Mouse (Mus musculus): ENCODE data around the gene Uhrf2.

GRCm38 (mm10) chr19:30054218-30054617, 23.9 kb downstream of the Uhrf2 start:
- TF ChIP-seq CTCF (IDR thresholded peaks at IDR 0.05; ENCODE audit: borderline replicate concordance, insufficient read depth, low read length) (no peak), POLR2A (IDR thresholded peaks at IDR 0.05; ENCODE audit: low read depth, low read length) (no peak)
